Mouse (Mus musculus): ENCODE results near the gene Gabrb2.

GRCm38 (mm10) chr11:42528226-42528881, 108.8 kb downstream of the Gabrb2 start:
- no peak for TF ChIP-seq CTCF (IDR thresholded peaks at IDR 0.05)
- TF ChIP-seq EP300 (IDR thresholded peaks at IDR 0.05): no peak

Measured in lung, postnatal 0 days (tissue).